Mouse (Mus musculus) gastrocnemius, adult 2 months (tissue): ENCODE results near the gene Astn2. TPM values are rescaled to one million over a fixed set of nuclear protein-coding genes. Genes with fewer than 3 reads are reported as not detected.

Experiments
- DNase-seq: peaks from one replicate; pipeline ENCODE4 v3.0.0; 2022
- H3K27ac ChIP-seq: fragments of 200-600 bp; 2 replicates; pipeline ENCODE4 v1.8.1; 2022; ENCODE audit warnings: mild to moderate bottlenecking
- H3K4me3 ChIP-seq: fragments of 200-600 bp; 2 replicates; pipeline ENCODE4 v1.8.1; 2022; ENCODE audit warnings: mild to moderate bottlenecking, moderate library complexity
- CTCF ChIP-seq: fragments of 200-600 bp; IDR thresholded peaks from 2 replicates; pipeline ENCODE4 v1.8.1; 2022; ENCODE audit warnings: antibody characterized with exemption, mild to moderate bottlenecking, moderate library complexity
- intact Hi-C: fragments of 180-260 bp; cut with DNase I; formaldehyde crosslinking; loops from one replicate; pipeline ENCODE4 v1.15.1; 2025
- total RNA-seq, 2 experiments: library from RNA; stranded (reverse); gene quantifications; 2 replicates each; pipeline ENCODE4 v1.2.3; 2021

Astn2 gene
- total RNA-seq, 2 experiments from 2014 or later = 0.61 to 1.0 TPM

DNA sequence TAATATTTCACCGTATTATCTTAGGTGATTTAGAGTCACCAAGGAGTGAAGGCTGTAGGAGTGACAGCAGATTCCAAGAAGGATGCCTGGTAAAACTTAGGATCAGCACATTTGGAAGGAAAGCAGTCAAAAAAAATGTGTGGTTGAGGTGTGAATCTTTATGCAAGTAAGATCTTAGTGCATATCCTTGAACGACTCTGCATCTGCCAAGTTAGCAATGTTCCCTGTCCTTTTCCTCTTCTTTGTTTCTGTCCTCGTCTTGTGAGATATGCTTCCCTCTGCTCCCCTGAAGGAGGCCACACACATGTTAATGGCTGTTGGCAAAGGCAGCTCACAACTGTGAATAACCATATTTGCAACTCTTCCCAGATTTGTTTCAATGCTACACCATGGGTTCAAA, 439.8 kb downstream of the Astn2 start:
- no peak overlapping the region for H3K4me3 ChIP-seq
- H3K27ac ChIP-seq = no peak overlapping the region
- DNase-seq = no peak
- no peak for TF ChIP-seq CTCF
- intact Hi-C loops = no loop called here

DNA sequence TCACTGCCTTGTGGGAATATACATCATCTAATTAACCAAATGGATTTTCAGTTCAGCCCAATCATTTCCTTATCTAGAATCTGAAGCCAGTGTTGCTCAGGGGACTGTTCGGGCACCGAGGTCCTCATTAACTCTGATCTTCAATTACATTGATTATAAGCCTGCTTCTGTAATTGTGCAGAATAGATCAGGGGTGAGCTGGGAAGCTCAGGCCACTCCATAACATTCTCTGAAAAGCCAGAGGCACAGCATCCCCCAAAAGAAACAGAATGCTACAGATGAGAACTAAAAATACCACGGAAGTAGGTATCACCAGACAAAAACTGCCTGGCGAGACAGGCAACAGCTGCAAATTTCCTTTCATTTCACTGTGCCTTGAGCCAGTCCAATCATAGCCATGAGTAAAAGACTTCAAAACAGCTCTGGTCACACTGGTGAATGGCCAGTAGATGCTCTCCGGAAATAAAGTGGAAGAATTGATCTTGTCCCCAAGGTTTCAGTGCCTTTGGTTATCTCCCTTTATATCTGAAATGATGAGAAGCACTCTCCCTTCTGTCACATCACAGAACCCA, 445.1 kb downstream of the Astn2 start:
- intact Hi-C loops = no loop called here
- H3K4me3 ChIP-seq = no peak overlapping the region
- H3K27ac ChIP-seq = no peak overlapping the region
- DNase-seq = no peak
- TF ChIP-seq CTCF = no peak

DNA sequence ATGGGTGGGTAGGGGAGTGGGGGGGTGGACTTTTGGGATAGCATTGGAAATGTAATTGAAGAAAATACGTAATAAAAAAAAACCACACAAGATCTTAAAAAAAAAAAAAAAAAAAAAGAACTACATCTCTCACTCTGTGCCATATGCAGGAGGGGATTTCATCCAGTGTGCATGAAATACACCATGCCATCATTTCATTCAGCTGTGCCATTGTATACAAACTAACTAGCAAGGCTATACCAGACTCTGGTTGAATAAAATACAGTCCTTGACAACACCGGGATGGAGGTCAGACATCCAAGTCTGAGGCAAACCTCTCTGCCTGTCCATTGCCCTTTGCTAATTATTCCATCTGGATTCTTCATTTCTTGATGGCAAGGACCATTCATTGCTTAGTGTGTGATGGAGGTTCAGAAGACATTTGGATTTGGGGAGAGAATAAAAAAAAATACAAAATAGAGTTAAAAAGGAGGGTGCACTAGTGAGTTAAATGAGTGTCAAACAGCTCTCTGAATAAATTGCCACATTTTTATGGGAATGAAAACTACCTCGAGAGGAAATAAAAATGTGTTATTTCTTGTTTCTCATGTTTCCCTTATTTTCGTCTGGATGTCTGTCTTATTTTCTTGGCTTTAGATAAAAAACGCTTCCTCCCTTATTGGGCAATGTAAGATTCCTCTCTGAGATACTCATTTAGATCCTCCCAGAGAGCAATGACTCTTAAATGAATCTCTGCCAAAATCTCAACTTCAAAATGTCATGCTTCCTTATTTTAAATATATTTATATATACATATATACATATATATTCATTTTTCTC, 445.8 kb downstream of the Astn2 start:
- TF ChIP-seq CTCF = no peak
- DNase-seq = no peak
- H3K27ac ChIP-seq = no peak overlapping the region

DNA sequence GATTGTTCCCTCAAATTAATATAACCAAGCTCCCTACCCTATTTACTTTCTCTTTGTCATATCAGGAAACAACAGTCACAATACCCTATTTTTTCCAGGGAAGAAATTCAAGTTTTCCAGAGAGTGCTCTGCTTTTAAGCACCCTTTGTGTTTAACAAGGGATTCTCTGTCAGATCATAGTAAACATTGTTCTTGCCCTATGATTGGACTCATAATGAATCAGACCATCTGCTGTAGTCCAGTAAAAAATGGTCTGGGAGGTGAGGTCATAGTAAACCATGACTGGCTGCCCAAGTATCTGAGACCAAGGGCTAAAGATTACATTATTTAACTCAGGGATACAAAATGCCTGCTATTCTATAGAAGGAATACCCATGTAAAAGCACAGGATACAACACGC, 452.5 kb downstream of the Astn2 start:
- intact Hi-C loops = no loop called here
- Histone ChIP-seq H3K27ac (no peak overlapping the region), H3K4me3 (no peak overlapping the region)
- no peak for DNase-seq
- no peak for TF ChIP-seq CTCF

More for the DNA sequence above, 445.8 kb downstream of the Astn2 start:
- intact Hi-C loops = no loop called here
- H3K4me3 ChIP-seq = no peak overlapping the region

DNA sequence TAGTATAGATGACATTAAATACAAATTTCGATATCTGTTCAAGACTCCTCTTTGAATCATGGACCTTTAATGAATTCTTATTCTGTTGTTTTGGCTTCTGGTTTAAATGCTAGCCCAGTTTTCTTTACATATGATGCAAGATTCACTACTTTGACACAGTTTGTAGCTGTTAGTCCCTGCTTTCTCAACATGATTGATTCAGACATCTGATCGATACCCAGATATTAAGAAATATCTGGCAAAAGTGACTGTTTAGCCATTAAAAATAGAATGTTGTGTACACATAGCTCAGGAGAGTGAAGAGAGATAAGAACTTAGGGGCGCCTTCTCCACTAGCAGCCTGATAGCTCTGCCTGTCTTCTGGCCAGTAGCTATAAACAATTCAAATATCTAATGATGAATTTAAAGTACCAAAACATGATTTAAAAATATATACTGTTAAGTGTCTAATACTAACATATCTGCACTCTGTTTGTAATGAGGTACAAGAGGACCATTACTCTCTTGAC, 457.2 kb downstream of the Astn2 start:
- no peak for DNase-seq
- intact Hi-C loops = no loop called here
- no peak overlapping the region for H3K4me3 ChIP-seq
- H3K27ac ChIP-seq = no peak overlapping the region
- TF ChIP-seq CTCF = no peak

DNA sequence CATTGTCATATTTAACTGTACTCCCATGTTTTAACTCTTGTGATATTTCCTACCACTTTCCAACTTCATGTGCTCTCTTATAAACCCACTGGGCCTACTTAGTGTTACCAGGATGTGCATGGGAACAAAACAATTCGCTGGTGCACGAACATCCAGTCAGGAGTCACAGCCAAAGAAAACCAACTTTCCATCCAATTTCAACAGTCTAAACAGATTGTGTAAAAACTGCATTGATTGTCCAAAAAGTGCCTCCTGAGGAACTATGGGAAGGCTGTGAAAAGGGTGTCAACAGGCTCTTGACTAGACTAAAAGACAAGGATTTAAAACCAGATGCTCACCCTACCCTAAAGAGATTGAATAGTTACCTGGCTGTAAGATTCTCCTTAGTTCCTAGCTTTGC, 458.4 kb downstream of the Astn2 start:
- H3K4me3 ChIP-seq = no peak overlapping the region
- H3K27ac ChIP-seq = no peak overlapping the region
- no peak for DNase-seq
- intact Hi-C loops = no loop called here
- TF ChIP-seq CTCF = no peak

DNA sequence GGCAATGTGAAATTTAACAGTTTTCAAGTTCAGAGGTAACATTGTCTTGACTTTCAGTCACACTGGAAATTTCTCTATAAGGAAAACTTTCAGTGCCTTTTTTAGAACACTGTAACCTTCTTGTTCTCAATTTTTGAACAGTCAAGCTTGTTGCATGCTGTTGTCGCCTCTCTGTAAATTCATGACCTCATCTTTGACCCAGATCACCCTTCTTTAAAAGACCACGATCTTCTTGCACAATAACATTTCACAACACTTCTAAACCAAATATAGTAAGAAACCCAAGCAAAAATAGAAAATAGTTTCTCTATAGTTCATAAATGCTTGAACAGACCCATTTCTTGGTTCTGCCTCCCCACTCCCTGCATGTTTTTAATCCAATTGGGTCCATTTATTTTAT, 473.5 kb downstream of the Astn2 start:
- intact Hi-C loops = no loop called here
- Histone ChIP-seq H3K27ac (no peak overlapping the region), H3K4me3 (no peak overlapping the region)
- no peak for DNase-seq
- no peak for TF ChIP-seq CTCF

DNA sequence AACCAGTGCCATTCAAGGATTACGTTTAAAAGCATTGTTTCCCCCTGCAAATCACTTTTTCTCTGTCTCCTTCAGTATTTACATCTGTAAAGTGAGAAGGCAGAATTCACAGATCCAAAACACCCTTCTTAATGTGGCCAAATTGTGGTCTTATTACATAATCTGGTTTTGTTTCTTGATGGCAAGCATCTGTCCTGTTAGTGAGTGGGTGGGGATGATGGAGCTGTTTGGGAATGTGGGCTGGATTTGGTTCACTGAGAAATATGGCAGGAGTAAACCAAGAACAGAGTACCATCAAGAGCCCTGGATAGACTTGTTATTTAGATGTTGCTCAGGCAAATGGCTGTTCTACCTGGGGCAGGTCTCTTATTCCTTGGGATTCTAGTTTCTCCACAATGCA, 484.1 kb downstream of the Astn2 start:
- DNase-seq = no peak
- intact Hi-C loops = no loop called here
- Histone ChIP-seq H3K27ac (no peak overlapping the region), H3K4me3 (no peak overlapping the region)
- no peak for TF ChIP-seq CTCF

DNA sequence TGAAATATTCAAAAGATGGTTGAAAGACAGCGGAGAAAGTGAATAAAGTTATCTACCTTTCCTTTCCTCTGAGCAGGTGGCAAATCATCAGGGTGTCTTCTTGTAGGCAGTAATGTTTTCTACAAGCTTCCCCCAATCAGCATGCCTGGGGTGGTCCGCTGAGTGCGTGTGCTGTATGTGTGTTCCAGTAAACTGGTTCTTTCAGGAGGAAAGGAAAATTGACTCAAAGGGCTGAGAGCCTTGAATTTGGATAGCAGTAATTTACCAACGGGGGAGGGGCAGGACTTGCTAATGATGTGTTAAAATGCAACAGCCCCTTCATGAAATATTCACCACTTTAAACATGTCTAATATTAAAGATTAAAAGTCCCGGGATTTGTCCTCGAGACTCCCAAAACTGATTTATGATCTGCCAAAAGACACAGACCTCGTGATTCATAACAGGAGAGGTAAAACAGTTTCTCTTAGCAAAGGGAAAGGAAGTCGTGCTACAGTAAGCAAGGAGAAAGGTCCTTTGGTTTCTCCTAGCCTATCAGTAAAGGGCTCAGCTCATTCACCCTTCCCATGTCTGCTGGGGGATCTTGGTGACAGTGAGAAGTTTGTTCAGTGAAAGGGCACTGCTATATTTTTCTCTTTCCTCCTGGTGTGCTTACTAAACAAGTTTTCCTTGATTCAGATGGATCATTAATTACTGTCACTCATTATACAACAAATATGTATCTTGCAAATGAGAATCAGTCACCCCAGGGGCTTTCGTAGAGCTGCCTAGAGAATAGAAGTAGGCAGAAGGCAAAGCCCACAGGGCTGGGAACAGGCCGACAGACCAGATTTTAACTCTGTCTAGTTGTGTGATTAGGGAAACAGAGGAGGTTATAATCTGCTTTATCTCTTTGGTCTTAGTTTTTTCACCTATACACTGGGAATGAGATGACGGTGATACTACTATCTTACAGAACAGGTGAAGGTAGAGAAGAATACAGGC, 488.1 kb downstream of the Astn2 start:
- Histone ChIP-seq H3K4me3 (no peak overlapping the region), H3K27ac (no peak overlapping the region)
- no peak for DNase-seq
- TF ChIP-seq CTCF = no peak
- intact Hi-C loops = no loop called here

DNA sequence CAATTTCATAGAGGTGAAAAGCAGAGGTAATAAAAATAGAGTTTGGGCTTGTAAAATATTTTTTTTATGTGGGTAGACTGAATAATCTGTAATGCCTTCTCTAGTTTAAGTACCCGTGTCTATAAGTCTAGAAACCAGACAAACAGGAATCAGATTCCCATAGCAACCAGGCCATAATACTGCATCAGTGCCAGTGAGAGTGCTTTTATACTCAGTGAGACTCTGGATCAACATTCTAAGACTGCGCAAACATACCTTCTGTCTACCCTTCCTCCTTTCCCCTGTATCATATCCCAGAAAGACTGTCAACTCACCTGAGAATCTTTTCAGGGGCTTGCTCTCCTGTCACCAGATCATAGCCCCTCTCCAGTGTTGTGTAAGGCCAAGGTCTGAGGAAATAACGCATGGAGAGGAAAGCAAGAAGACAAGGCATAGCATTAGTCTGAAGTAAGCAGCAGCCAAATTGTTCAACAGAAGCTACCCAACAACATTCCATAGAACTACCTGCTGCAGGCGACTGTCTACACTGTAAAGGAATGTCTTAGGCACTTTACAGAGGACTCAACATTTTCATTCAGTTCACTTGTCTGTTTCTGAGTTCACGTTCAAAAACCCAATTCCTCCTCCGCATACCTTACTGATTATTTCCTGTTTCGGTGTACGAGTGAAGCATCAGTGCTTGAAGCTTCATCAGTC, 492.0 kb downstream of the Astn2 start:
- no peak for DNase-seq
- no peak overlapping the region for H3K4me3 ChIP-seq
- no peak overlapping the region for H3K27ac ChIP-seq
- TF ChIP-seq CTCF = no peak
- intact Hi-C loops = no loop called here

DNA sequence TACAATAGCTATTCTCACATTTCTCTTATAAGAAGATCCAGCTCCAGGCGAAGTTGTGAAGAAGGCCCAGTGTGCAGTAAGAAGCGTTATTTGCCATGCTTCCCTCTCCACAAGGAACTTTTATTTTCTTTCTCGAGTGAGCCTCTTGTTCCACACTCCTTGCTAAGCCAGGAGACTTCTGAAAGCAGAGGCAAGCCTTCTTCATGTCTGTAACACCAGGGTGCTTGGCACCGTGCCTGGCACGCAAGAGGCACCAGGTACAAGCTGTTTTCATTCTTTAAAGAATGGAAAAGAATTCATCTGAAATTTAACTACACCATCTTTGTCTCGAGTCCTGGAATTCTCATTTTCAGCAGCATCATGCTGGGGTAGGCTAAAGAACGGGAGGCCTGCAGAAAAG, 496.8 kb downstream of the Astn2 start:
- TF ChIP-seq CTCF = no peak

DNA sequence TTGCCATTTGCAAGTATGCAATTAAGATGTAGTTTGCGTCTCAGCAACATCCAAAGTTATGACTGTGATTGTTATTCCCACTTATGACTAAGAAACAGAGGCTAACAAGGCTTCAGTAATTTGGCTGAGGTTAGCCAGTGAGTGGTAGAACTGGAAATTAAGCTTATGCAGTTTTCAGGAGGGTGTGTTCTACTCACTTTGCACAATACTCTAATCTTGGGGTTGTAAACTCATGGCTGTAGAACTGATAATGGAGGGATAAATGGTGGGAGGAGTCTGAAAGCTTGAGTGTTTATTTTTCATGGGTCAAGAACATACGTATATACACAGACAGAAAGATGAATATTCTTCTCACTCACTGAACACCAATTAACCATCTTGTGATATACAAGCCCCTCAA, 499.4 kb downstream of the Astn2 start:
- H3K27ac ChIP-seq = no peak overlapping the region
- H3K4me3 ChIP-seq = no peak overlapping the region
- no peak for TF ChIP-seq CTCF
- DNase-seq = no peak
- intact Hi-C loops = no loop called here

More for the DNA sequence above, 496.8 kb downstream of the Astn2 start:
- no peak overlapping the region for H3K27ac ChIP-seq
- no peak overlapping the region for H3K4me3 ChIP-seq
- DNase-seq = no peak
- intact Hi-C loops = no loop called here
